Mouse (Mus musculus) CD8-positive naive resting alpha-beta T cell, adult 57 days (primary cell): ENCODE data around the gene Ssxb10. TPM values are rescaled to one million over a fixed set of nuclear protein-coding genes. Genes with fewer than 3 reads are reported as not detected.

Source experiments
- total RNA-seq: library from RNA; stranded (reverse); gene quantifications from one replicate; pipeline ENCODE4 v1.2.4, GENCODE M21; 2023

Ssxb10 gene
- not detected for total RNA-seq

DNA sequence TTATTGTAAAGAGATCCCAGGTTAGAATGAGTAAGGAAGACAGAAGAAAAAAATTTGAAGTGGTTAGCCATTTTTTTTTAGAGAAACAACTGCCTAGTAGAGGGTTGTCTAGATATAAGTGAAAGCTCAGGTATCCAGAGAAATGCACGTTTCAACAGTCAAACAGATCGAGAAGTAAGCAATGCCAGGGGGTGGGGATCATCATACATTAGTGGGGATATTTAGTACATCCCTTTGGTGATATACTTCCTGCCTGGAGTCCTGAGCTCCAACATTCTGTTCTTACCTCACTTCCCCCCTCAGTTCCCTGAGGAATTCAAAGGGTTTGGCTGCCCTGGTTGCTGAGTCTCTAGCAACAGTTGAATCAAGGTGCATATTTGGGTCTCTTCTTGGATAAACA lies at the start of gene Ssxb10:
Gene Ssxb10 (plus strand): TSS at position 301 of the 400 bp plus-strand sequence.

DNA sequence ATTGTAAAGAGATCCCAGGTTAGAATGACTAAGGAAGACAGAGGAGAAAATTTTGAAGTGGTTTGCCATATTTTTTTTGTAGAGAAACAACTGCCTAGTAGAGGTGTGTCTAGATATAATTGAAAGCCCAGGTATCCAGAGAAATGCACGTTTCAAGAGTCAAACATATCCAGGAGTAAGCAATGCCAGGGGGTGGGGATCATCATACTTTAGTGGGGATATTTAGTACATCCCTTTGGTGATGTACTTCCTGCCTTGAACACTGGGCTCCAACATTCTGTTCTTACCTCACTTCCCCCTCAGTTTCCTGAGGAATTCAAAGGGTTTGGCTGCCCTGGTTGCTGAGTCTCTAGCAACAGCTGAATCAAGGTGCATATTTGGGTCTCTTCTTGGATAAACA lies 39.5 kb downstream of the Ssxb10 start, which contains the start of gene Ssxb9:
Gene Ssxb9 (plus strand): TSS at position 301 of the 400 bp plus-strand sequence.

Other genes with a start within 250 kb of the Ssxb10 start
- 100 TPM for gene Was, start 236.9 kb upstream of the Ssxb10 start, total RNA-seq
- 44.8 TPM for gene Wdr13, start 194.5 kb upstream of the Ssxb10 start, total RNA-seq
- 531 TPM for gene Rbm3, start 181.5 kb upstream of the Ssxb10 start, total RNA-seq
- gene Tbc1d25, start 151.2 kb upstream of the Ssxb10 start, total RNA-seq = 16.1 TPM
- 41.9 TPM for gene Ebp, start 133.9 kb upstream of the Ssxb10 start, total RNA-seq
- not detected for gene Porcn, start 120.9 kb upstream of the Ssxb10 start, total RNA-seq
- gene Ftsj1, start 75.0 kb upstream of the Ssxb10 start, total RNA-seq = 14.0 TPM
- gene Slc38a5, start 56.3 kb upstream of the Ssxb10 start, total RNA-seq = not detected
- gene Ssxb9, start 39.6 kb downstream of the Ssxb10 start, total RNA-seq = not detected
- not detected for gene Ssxb1, start 85.9 kb downstream of the Ssxb10 start, total RNA-seq
- not detected for gene Ssxb2, start 134.3 kb downstream of the Ssxb10 start, total RNA-seq
- gene Gm14459, start 197.5 kb downstream of the Ssxb10 start, total RNA-seq = not detected
- gene Ssxb6, start 220.8 kb downstream of the Ssxb10 start, total RNA-seq = not detected